Mouse (Mus musculus) gastrocnemius, postnatal 14 days (tissue): ENCODE data around the gene Insm2. TPM values are rescaled to one million over a fixed set of nuclear protein-coding genes. Genes with fewer than 3 reads are reported as not detected.

Experiments used
- DNase-seq: peaks from one replicate; pipeline ENCODE4 v3.0.0; 2021; ENCODE audit warnings: mixed read lengths
- intact Hi-C: fragments of 180-260 bp; cut with DNase I; formaldehyde crosslinking; loops from one replicate; pipeline ENCODE4 v1.15.1; 2025; ENCODE audit warnings: low total_unique reads
- total RNA-seq, 2 experiments: library from RNA; stranded (reverse); gene quantifications; 2 replicates each; pipeline ENCODE4 v1.2.3; 2021

The Insm2 gene
- total RNA-seq, 2 experiments from 2014 or later, result not detected

GRCm38 (mm10) chr12:55599639-55600502 lies 644 bp downstream of the Insm2 start:
- intact Hi-C loops, result no loop called here
- DNase-seq, result peak; percentile 68

GRCm38 (mm10) chr12:55600503-55600994 lies 1.3 kb downstream of the Insm2 start:
- intact Hi-C loops, result no loop called here

GRCm38 (mm10) chr12:55604411-55604810 lies 5.2 kb downstream of the Insm2 start:
- DNase-seq, result no peak
- intact Hi-C loops, result no loop called here

More at GRCm38 (mm10) chr12:55600503-55600994, 1.3 kb downstream of the Insm2 start:
- DNase-seq, result peak; percentile 8

- no peak for DNase-seq
- intact Hi-C loops, result no loop called here
Observed at GRCm38 (mm10) chr12:55607902-55608301, 8.7 kb downstream of the Insm2 start.

- intact Hi-C loops, result no loop called here
- no peak for DNase-seq
Observed at GRCm38 (mm10) chr12:55610812-55611211, 11.6 kb downstream of the Insm2 start.

GRCm38 (mm10) chr12:55620321-55620720 lies 21.1 kb downstream of the Insm2 start:
- DNase-seq, result no peak
- intact Hi-C loops, result no loop called here

GRCm38 (mm10) chr12:55622615-55623245 lies 23.5 kb downstream of the Insm2 start:
- intact Hi-C loops, result no loop called here
- DNase-seq, result no peak

- no peak for DNase-seq
- intact Hi-C loops, result no loop called here
Observed at GRCm38 (mm10) chr12:55623254-55623653, 24.0 kb downstream of the Insm2 start.

GRCm38 (mm10) chr12:55626711-55627110 lies 27.5 kb downstream of the Insm2 start:
- DNase-seq, result no peak

GRCm38 (mm10) chr12:55648011-55648525 lies 48.8 kb downstream of the Insm2 start:
- intact Hi-C loops, result no loop called here
- no peak for DNase-seq

More at GRCm38 (mm10) chr12:55626711-55627110, 27.5 kb downstream of the Insm2 start:
- intact Hi-C loops, result no loop called here

Other genes with a start within 250 kb of the Insm2 start
- 100 to 1,000 TPM; 183 to 185 TPM for gene Psma6, start 215.2 kb upstream of the Insm2 start, total RNA-seq
- 10 to 100 TPM; 22.8 to 38.3 TPM for gene Nfkbia, start 106.8 kb upstream of the Insm2 start, total RNA-seq
- under 1 TPM; 0.13 to 0.25 TPM for gene Aldoart2, start 34.2 kb upstream of the Insm2 start, total RNA-seq
- 10 to 100 TPM; 28.4 to 30.6 TPM for gene Ralgapa1, start 221.7 kb downstream of the Insm2 start, total RNA-seq
- gene Brms1l, start 236.9 kb downstream of the Insm2 start, total RNA-seq, result 10 to 100 TPM; 12.7 to 14.8 TPM